Mouse (Mus musculus) cerebellum, adult 11-12 months (tissue): ENCODE measurements around the gene Pdia5.
A peak's percentile ranks its signal among the peaks of the same experiment; 100 is the strongest.

Experiments
- DNase-seq: peaks from one replicate; pipeline ENCODE4 v3.0.0; 2022

Pdia5 gene

DNA sequence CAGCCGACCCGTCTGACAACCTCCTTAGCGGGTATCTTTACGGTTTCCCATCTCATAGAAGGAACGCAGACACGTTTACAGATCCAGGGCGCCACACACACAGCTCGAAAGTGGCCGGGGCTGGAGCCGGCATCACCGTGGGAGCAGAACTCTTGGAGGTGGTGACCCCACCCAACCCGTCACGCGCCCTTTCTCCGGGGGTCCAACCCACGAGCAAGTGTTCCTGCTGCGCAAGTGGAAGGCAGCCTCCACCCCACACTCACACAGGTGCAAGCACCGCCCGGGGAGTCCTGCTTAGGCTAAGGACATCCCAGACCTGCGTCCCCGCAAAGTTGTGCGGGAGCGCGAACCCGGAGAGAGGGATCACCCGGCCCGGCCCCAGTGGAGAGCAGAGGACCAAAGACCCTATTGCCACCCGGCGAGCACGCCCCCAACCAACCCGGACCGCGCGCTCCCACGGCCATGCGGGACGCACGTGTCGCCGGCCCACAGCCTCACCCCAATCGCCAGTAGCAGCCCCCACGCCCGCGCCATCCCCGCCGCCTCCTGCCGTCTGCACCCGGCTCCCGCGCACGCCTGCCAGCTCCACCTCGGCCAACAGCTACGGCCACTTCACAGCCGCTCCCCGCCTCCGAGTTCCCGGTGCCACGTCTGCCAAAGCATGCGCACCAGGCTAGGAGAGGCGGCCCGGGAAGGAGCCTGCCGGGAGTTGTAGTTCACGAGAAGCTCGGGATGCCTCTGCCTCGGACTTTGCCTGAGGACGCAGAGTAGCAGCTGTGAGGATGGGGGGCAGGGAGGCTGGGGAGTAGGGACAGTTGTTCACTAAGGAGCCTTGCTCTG is at the start of gene Pdia5:
TSS of gene Pdia5 (minus strand) at position 643 of the 840 bp plus-strand sequence.
- peak; percentile 91 for DNase-seq

- no peak for DNase-seq
Measured at GRCm38 (mm10) chr16:35539041-35539440, 48.4 kb upstream of the Pdia5 start.

GRCm38 (mm10) chr16:35537651-35538050 is 47.0 kb upstream of the Pdia5 start:
- DNase-seq, result no peak

DNA sequence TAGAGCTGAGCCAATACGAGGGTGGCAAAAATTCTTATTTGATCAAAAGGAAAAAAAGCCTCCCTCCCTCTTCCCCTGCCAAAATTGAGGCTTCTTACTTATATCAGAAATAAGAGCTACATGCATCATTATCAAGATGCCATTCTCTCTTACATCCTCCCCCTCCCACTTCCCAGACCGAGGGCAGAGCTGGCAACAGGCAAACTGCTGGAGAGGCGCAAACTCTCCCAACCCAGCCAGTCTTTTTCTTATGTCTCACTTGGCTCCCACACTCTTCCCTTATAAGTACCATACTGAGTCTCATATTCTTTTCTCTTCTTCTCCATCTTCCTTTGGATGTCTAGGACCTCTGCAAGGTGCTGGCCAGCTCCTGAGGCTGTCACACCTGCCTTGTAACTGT is 44.0 kb upstream of the Pdia5 start:
- DNase-seq, result no peak

DNA sequence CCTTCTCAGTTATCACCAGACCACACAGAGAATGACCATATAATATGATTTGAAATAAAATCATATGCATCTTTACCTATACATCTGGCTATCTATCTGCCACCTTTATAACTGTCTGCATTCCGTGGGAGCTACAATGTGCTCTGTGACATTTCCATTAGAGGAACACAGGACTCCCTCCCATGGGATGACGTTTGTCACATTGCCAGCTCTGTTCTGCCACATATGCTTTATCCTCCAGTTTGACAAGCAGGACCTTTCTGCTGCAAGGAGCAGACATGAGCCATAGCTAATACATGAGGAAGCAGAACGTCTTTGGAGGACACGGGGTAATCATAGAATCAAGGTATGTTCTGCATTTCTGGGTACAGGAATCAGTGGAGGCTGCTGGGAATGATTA is 33.5 kb upstream of the Pdia5 start:
- DNase-seq, result no peak

- no peak for DNase-seq
Measured at GRCm38 (mm10) chr16:35519245-35519644, 28.6 kb upstream of the Pdia5 start.

GRCm38 (mm10) chr16:35517976-35518951 is 27.6 kb upstream of the Pdia5 start:
- no peak for DNase-seq

GRCm38 (mm10) chr16:35515977-35516612 is 25.4 kb upstream of the Pdia5 start:
- DNase-seq, result no peak

- DNase-seq, result no peak
Measured at GRCm38 (mm10) chr16:35509331-35510070, 18.8 kb upstream of the Pdia5 start.

DNA sequence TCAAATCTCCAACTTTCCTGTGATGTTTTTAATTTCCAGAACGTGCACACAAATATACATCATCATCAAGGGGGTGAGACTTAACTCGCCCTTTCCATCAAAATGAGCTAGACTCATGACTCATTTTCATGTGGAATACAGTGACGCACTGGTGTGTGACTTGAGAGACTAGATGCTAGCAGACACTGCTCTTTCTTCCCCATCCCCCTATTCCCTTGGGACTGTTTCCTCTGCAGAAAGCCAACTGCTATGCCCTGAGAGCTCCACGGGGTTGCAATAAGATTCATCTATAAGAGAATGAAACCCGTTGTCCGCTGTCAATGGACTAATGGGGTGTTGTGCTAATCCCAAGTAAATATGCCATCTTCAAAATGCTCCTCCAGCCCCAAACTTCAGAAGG is 17.9 kb upstream of the Pdia5 start:
- DNase-seq, result no peak

- DNase-seq, result no peak
Measured at GRCm38 (mm10) chr16:35505786-35506185, 15.1 kb upstream of the Pdia5 start.

DNA sequence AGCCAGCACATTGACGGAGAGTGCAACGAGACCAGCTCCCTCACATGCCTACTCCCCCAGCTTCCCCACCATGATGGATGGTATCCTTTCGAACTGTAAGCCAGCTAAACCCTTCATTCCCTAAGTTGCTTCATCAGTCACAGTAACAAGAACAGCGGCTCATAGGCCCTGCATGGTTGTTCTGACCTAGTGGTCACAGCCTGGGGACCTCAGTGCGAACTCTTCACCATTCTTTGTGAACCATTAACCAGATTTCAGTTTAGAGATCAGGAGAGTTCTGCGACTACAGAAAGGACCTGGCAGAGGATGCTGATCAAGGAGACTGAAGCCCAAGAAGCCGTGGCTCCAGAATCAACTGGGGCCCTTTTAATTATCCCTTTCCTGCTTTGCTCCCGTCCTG is 13.6 kb upstream of the Pdia5 start:
- DNase-seq, result no peak

DNA sequence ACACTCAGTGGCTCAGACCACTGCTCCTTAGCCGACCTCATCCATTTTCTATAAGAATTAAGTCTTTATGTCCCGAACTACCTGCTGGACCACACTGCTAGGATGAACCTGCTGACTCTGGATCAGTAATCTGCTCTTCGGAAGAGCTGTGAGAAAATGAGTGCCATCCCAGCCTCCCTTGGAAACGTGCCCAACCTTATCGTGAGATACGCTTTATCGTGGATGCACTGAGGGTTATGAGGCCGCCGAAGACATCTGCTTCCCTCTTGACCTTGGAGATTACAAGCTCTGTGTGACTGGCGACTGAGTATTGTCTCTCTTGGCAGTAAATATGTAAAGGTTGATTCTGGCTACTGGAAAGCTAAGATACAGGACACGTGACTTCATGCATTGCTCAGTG is 11.8 kb upstream of the Pdia5 start:
- no peak for DNase-seq

DNA sequence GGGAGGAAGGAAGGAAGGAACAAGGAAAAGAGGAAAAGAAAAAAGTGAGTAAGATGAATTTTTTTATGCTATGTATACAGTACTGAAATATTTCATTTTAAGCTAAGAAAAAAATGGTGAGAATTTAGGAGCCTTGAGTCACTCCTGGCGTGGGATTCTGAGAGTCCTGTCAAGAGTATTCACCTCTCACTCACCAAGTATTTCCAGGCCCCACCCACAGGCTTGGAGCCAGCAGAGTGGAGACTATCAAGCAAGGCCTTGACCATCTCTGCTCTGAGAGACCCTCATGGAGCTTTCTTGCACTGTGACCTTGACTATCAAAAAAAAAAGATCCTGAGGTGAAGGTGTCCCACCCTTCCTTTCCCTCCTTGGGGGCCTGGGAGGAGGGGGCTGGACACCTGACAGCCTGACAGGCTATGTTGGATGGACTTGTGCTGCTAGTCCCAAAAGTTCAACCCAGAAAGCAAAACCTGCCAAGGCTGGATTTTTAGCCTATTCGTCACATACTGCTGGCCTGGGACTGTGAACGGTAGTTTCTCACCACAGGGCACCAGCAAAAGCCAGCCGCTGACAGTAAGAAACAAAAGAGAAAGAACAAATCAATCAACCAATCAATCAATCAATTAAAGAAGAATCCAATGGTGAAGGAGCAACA is 10.6 kb upstream of the Pdia5 start:
- DNase-seq, result no peak

DNA sequence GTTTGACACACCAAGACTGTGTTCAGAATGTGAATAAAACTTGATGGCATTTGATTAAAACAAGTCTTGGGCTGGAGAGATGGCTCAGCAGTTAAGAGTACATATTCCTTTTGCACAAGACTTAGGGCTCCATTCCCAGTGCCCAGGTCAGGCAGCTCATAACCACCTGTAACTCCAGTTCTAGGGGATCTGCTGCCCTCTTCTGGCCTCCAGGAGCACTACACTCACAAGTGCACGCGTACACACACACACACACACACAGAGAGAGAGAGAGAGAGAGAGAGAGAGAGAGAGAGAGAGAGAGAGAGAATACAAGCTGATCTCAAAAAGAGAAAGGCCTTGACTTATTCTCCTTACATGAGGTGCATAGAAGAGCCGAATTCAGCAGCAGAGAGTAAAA is 9.7 kb upstream of the Pdia5 start:
- DNase-seq, result no peak

GRCm38 (mm10) chr16:35489793-35490192 is 880 bp downstream of the Pdia5 start:
- DNase-seq, result no peak

DNA sequence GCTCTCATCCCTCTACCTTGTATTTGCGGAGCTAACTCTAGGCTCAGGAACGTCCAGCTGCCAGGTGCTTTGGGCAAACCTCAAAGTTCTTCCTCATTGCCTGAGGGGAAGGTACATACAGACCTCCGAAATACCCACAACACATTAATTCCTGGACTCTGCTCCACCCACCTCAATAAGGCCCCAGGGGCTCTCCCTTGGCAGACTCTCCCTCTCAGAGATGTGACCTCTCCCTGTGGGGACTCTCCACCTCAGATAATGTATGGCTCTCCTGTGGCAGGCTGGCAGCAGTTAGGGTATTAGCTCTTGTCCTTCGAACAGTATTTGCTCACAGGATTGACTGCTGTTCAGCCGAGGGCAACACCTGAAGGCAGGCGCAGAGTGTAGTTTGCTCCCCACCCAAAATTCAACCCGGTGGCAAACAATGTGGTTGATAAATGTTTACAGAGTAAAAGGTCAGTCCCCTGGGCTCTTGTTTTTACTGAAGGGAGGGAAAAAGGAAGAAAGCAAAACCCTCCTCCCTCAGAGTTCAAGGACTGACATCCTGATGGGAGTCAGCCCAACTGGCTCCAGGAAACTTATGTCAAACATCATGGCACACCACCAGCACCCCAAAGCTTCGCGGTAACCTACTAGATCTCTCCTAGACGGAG is 1.5 kb downstream of the Pdia5 start:
- no peak for DNase-seq

DNA sequence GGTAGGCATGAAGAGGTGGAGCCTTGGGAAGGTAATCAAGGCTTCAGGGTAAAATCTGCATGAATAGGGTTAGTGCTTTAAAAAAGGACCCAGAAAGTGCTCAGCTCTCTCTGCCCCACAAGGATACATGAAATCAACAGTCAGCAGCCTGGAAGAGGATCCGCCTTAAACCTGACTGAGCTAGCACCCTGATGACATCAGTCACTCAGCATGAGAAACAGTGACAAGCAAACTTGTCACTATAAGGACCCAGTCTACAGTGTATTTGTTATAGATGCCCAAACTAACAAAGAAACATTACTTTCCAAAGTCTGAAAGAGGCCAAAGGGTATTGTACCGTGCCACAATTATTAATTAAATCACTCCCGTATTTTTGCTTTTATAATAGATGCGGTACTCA is 2.9 kb downstream of the Pdia5 start:
- DNase-seq, result no peak

DNA sequence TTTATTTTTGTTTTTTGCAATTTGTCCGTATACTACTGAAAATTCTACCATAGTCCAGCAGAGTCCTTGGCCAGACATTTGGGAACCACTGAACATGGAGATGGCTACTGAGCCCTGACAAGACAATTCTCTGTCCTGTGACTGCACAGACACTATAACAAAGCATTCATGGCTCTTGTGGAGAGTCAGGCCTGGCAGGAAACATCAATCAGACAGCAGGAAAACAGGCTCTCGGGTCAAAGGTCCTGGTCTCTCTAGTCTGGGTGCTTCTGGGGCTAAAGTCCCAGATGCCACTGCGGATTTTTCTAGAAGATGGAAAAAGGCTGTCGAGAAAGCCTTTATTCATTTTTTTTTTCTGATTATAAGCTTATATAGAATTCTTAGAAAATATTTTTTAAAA is 3.6 kb downstream of the Pdia5 start:
- DNase-seq, result no peak

DNA sequence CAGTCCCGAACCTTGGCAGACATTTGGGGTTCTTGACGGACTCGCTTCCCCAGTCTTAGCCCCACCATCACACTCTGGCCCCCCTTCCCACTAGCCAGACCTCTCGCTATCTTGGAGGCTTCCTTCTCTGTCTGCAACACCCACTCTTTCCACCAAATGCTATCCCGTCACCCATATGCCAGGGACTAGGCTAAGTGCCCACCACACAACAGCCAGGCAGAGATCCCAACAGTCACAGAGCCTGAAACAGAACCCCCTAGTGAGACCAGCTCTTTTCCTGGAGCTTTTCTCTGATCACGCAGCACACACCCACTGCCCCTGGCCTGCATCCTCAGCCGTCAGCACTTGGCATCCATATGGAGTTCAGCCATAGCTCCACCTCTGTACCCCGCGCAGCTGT is 5.0 kb downstream of the Pdia5 start:
- no peak for DNase-seq

DNA sequence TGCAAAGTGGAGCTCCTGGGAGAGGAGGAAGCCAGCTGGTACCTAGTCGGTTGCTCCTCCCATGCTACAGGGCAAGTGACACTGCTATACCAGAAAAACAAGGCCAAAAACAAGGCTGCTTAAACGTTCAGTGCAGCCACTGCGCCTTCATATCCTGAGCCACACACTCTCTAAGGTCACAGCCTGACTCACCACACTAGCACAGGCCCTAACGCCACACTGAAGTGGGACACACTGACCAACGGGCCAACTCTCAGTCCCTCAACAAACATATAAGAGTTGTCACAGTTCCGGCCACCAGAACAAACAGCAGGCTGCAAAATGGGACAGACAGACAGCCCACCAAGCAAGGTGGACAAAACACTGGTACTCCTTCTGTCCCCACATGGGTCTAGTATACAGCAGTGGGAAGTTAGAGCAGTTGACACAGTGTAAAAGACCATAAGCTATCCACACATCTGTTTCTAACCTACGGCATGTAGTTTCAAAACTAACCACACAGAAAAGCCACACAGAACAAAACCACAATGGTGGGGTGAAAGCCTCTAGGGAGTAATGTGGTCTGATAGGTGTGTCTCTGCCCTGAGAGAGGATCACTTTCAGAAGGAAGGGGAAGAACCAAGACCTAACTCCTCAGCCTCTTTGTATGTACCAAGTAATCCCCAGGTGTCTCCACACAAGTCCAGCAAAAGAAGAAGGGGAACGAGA is 6.0 kb downstream of the Pdia5 start:
- DNase-seq, result no peak
